Mouse (Mus musculus) hindbrain, postnatal 0 days (tissue): ENCODE measurements around the gene Krcc1. TPM values are rescaled to one million over a fixed set of nuclear protein-coding genes. Genes with fewer than 3 reads are reported as not detected.

Experiments
- ATAC-seq: fragments of 200-750 bp; cut with Nextera tagmentation; 2 replicates; pipeline ENCODE4 v1.8.0; 2017; ENCODE audit warnings: mild to moderate bottlenecking, moderate TSS enrichment, moderate library complexity
- DNase-seq: peaks from one replicate; pipeline ENCODE4 v3.0.0-alpha.2; 2015; ENCODE audit warnings: low spot score
- H3K27ac ChIP-seq: fragments of 300-500 bp; sonication (generic); 2 replicates; pipeline ENCODE4 v1.5.1; 2014; ENCODE audit warnings: mild to moderate bottlenecking
- H3K27me3 ChIP-seq: fragments of 300-500 bp; sonication (generic); 2 replicates; pipeline ENCODE4 v1.6.1; 2014; ENCODE audit warnings: low read length, mixed read lengths; ENCODE audit not compliant: insufficient read depth
- H3K36me3 ChIP-seq: fragments of 300-500 bp; sonication (generic); 2 replicates; pipeline ENCODE4 v1.6.1; 2014; ENCODE audit warnings: low read length, mixed read lengths; ENCODE audit not compliant: insufficient read depth
- H3K4me1 ChIP-seq: fragments of 300-500 bp; sonication (generic); 2 replicates; pipeline ENCODE4 v1.6.1; 2014; ENCODE audit warnings: antibody characterized with exemption, low read length, mixed read lengths; ENCODE audit not compliant: insufficient read depth
- H3K4me2 ChIP-seq: fragments of 300-500 bp; sonication (generic); 2 replicates; pipeline ENCODE4 v1.6.1; 2014; ENCODE audit warnings: low read depth, mild to moderate bottlenecking, low read length, moderate library complexity, mixed read lengths
- H3K4me3 ChIP-seq: fragments of 300-500 bp; sonication (generic); 2 replicates; pipeline ENCODE4 v1.5.1; 2014; ENCODE audit warnings: low read length
- H3K9ac ChIP-seq: fragments of 300-500 bp; sonication (generic); replicated peaks from 2 replicates; pipeline ENCODE4 v1.6.1; 2014; ENCODE audit warnings: mild to moderate bottlenecking, low read length, moderate library complexity, mixed read lengths
- H3K9me3 ChIP-seq: fragments of 300-500 bp; sonication (generic); 2 replicates; pipeline ENCODE4 v1.6.1; 2016; ENCODE audit warnings: low read length, mixed read lengths
- CTCF ChIP-seq: IDR thresholded peaks from 2 replicates; pipeline ENCODE4 v1.5.1; 2016; ENCODE audit warnings: antibody characterized with exemption, control low read depth, low read depth
- WGBS: fragments of 180-500 bp; shearing (Covaris S2); extraction: QIAGEN DNeasy Blood & Tissue Kit; methylation state at CpG from one replicate; pipeline ENCODE4 v1.1.7; 2014; 5-methylcytosine and 5-hydroxymethylcytosine counted together
- polyA plus RNA-seq: library from polyadenylated mRNA; unstranded; fragments of >200 nt; fragmentation: Nextera tagmentation; extraction: Ambion mirVana; gene quantifications from 2 replicates; pipeline ENCODE4 v1.2.1, GENCODE M21; 2015
- total RNA-seq: library from RNA; depleted of rRNA; stranded (reverse); fragments of >200 nt; gene quantifications from 2 replicates; pipeline ENCODE4 v1.2.3, GENCODE M21; 2014

Krcc1 gene
- total and polyA plus RNA-seq, 2 experiments from 2014 or later: 11.2 to 19.8 TPM

DNA sequence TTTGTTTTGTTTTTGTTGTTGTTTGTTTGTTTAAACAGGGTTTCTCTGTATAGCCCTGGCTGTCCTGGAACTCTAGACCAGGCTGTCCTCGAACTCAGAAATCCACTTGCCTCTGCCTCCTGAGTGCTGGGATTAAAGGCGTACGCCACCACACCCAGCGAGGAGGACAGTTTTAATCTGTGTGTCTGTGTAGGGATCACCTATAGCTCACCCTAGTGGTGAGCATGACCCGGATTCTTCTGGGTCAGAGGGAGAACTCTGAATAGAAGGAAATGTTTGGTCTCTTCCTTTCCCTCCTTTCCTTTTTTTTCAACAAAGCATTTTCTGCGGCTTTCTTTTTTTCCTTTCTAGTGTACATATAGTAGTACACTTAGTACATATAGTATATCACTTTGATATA is 23.8 kb downstream of the Krcc1 start:
- Histone ChIP-seq H3K27me3 (no peaks in the 10 kb centered on the region), H3K9me3 (no peaks in the 10 kb centered on the region), H3K27ac (no peak overlapping the region), H3K4me1 (no peaks in the 10 kb centered on the region), H3K36me3 (no peaks in the 10 kb centered on the region), H3K4me2 (no peak overlapping the region), H3K9ac (no peak overlapping the region), H3K4me3 (no peak overlapping the region)
- TF ChIP-seq CTCF: 0 out of 2 replicates have a peak, but pooled peaks have one; percentile 2
- no peak for ATAC-seq
- no peak for DNase-seq
- 70% methylated on average over 6 of the region's 6 CpGs for WGBS

DNA sequence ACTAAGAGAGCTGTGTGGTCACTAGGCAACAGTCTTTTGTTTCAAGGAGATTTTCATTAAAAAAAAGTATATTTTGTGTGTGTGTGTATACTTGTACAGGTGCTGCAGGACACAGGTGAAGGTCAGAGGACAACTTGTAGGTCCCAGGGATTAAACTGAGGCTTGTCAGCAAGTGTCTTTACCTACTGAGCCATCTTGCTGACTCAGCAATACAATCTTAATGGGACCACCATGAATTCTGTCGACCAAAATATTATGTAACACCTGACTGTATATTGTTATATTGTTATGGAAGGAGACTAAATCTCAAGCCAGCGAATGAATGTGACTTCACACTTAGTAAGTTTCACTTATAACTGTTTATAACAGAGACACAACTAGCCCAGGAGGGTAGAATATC is 26.6 kb downstream of the Krcc1 start:
- ATAC-seq (no peak), DNase-seq (no peak)
- no peaks in the 10 kb centered on the region for H3K36me3 ChIP-seq
- H3K9me3 ChIP-seq: no peaks in the 10 kb centered on the region
- no peak for TF ChIP-seq CTCF
- no peak overlapping the region for H3K4me2 ChIP-seq
- no peak overlapping the region for H3K4me3 ChIP-seq
- H3K27me3 ChIP-seq: no peaks in the 10 kb centered on the region
- no peak overlapping the region for H3K27ac ChIP-seq
- no peak overlapping the region for H3K9ac ChIP-seq
- WGBS: 61% methylated on average over 2 of the region's 2 CpGs
- no peaks in the 10 kb centered on the region for H3K4me1 ChIP-seq

DNA sequence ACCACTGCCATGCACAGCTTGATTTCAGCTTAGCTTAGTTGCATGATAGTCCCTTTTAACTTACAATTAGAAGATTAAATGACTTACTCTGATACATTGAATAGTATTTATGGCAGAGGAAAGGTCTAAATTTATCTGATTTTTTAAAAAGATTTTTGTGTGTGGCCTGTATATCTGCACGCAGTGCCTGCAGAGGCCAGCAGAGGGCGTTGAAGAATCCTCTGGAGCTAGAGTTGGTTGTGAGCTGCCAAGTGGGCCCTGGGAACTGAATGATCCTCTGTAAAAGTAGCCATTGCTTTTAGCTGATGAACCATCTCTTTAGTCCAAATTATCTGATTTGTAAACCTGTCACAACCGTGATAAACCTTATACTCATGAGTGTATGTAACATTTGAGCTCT is 27.3 kb downstream of the Krcc1 start:
- H3K36me3 ChIP-seq: no peaks in the 10 kb centered on the region
- no peak overlapping the region for H3K27ac ChIP-seq
- no peaks in the 10 kb centered on the region for H3K4me1 ChIP-seq
- 33% methylated on average over 3 of the region's 3 CpGs for WGBS
- no peaks in the 10 kb centered on the region for H3K27me3 ChIP-seq
- H3K4me3 ChIP-seq: no peak overlapping the region
- no peaks in the 10 kb centered on the region for H3K9me3 ChIP-seq
- H3K4me2 ChIP-seq: no peak overlapping the region
- peak; percentile 57 for TF ChIP-seq CTCF
- H3K9ac ChIP-seq: no peak overlapping the region
- peak; percentile 34 for DNase-seq
- no peak for ATAC-seq

DNA sequence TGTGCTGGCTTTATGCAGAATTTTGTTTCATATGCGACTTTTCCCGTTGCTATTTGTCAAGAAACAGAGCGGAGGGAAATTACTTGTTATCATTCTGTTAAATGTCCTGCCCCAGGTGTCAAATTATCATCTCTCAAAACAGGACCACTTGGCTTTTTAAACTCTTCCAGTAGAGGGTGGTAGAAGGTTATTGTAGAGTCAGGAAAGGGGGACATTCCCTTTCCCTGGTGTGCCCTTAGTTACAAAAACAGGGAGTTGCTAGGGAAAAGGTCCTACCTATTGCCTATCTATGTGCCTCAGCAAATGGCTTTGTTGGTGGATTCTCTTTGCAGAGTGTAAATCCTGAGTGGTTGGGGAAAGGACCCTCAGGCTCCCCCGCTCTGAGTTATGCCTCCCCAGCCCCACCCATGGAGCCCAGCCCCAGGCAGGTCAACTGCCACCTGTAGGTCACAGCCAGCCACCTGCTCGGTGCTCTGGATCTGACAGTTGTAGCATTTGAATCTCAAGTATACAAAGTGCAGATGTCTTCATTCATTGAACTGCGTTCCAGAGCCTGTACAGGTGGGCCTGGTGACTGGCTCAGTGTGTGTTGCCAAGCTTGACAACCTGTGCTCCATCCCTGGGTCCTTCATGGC is 30.7 kb downstream of the Krcc1 start:
- Histone ChIP-seq H3K27ac (no peak overlapping the region), H3K9ac (no peak overlapping the region), H3K36me3 (no peaks in the 10 kb centered on the region), H3K4me2 (no peak overlapping the region), H3K9me3 (no peaks in the 10 kb centered on the region), H3K4me1 (no peaks in the 10 kb centered on the region), H3K4me3 (no peak overlapping the region), H3K27me3 (no peaks in the 10 kb centered on the region)
- ATAC-seq (no peak), DNase-seq (no peak)
- TF ChIP-seq CTCF: peak; percentile 26; the same call in 1 of the 2 replicates
- 70% methylated on average over 6 of the region's 6 CpGs for WGBS

DNA sequence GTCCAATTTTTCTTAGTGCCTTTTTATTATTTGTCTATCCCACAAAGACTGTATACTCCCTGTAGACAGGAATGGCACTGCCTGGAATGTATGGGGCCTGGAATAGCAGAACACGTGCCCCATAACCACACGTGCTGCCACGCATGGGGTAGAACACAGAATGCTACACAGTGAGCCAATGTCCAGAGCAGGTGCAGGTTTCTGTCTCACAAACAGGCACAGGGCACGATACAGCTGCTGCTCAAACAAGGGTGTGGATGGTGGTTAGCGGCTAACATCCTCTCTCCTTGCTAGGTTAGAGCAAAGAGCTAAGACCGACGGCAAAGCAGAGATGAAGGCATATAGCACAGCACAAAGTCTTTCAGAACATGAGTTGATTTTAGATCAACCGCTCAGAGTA is 36.0 kb downstream of the Krcc1 start:
- Histone ChIP-seq H3K4me1 (no peaks in the 10 kb centered on the region), H3K9me3 (no peaks in the 10 kb centered on the region), H3K4me2 (no peak overlapping the region), H3K9ac (no peak overlapping the region), H3K36me3 (no peaks in the 10 kb centered on the region), H3K27ac (no peak overlapping the region), H3K4me3 (no peak overlapping the region), H3K27me3 (no peaks in the 10 kb centered on the region)
- 90% methylated on average over 8 of the region's 8 CpGs for WGBS
- ATAC-seq: no peak
- no peak for DNase-seq
- no peak for TF ChIP-seq CTCF

DNA sequence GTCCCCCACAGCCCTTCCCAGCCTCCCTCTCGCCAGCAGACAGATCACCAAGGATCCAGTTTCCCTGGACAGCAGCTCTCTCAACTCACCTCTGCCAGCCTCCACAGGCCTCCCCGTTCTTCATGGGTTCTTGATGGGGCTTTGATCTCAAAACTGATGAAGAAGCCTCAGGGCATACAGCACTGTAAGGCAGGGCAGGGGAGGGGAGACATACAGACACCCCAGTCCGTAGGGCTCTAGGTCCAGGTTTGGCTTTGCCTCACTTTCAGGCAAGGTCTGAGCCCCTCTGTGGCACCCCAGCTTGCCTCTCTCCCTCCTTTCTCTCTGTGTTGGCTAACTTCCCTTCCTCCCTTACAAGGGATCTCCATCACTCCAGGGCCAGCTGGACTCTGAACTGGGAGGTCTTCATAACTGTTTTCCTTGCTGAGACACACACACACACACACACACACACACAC is 50.4 kb downstream of the Krcc1 start, which contains the start of gene Smyd1:
Smyd1 (minus strand) TSS at position 408 of the 458 bp plus-strand sequence.
- 86% methylated on average over 3 of the region's 3 CpGs for WGBS
- TF ChIP-seq CTCF: no peak
- Histone ChIP-seq H3K4me1 (no peaks in the 10 kb centered on the region), H3K4me2 (no peak within 1 kb of the TSS), H3K9me3 (no peaks in the 10 kb centered on the region), H3K27me3 (no peaks in the 10 kb centered on the region), H3K4me3 (no peak within 1 kb of the TSS), H3K27ac (no peak within 1 kb of the TSS), H3K36me3 (no peaks in the 10 kb centered on the region), H3K9ac (no peak within 1 kb of the TSS)
- DNase-seq: no peak
- no peak for ATAC-seq

DNA sequence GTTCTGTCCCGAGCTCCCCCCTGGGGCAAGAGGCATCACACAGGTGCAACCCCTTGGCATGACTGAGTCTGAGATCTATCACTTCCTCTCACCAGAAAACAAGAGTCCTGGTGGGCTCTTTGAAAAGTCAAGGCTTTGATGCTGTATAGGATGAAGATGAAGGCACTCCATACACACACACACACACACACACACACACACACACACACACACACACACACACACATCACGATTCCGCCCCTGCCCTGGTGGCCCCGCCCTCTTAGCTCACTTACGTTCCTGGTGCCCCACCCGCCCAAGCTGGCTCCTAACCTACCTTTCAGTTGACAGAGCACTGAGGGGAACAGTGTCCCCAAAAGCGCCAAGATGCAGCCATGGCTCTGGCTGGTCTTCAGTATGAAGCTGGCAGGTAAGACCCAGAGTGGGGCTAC is 51.0 kb downstream of the Krcc1 start, which contains the start of gene Cd8b1:
Cd8b1 (plus strand) TSS at position 298 of the 431 bp plus-strand sequence.
- H3K4me3 ChIP-seq: no peak within 1 kb of the TSS
- no peak within 1 kb of the TSS for H3K4me2 ChIP-seq
- H3K27ac ChIP-seq: no peak within 1 kb of the TSS
- WGBS: 92% methylated on average over 7 of the region's 7 CpGs
- no peaks in the 10 kb centered on the region for H3K36me3 ChIP-seq
- no peaks in the 10 kb centered on the region for H3K4me1 ChIP-seq
- no peak for TF ChIP-seq CTCF
- no peak for ATAC-seq
- H3K9me3 ChIP-seq: no peaks in the 10 kb centered on the region
- no peaks in the 10 kb centered on the region for H3K27me3 ChIP-seq
- DNase-seq: no peak
- no peak within 1 kb of the TSS for H3K9ac ChIP-seq
